Mouse (Mus musculus) lung, adult 18-20 months (tissue): ENCODE data around the gene Clic6.
"Not testable (repeated sequence)": the region's sequence is repeated elsewhere in the genome, so short reads cannot be mapped to it uniquely, and the experiment has no call there.

Experiments used
- DNase-seq, 2 experiments: peaks; one replicate each; pipeline ENCODE4 v3.0.0; 2022; ENCODE audit warnings: mixed read lengths in 2 of 2

Clic6 gene

GRCm38 (mm10) chr16:92472898-92473297 lies 12.6 kb upstream of the Clic6 start:
- no peak for DNase-seq

GRCm38 (mm10) chr16:92475093-92475860 lies 10.3 kb upstream of the Clic6 start:
- DNase-seq = peak; percentile 48 to 67

- DNase-seq = peak; percentile 63 to 64
Observed at GRCm38 (mm10) chr16:92478561-92479150, 6.9 kb upstream of the Clic6 start.

GRCm38 (mm10) chr16:92487086-92487485 lies 1.6 kb downstream of the Clic6 start:
- DNase-seq = no peak

GRCm38 (mm10) chr16:92487489-92487888 lies 2.0 kb downstream of the Clic6 start:
- DNase-seq = peak in 1 of 2 experiments; percentile 53

- DNase-seq = no peak
Observed at GRCm38 (mm10) chr16:92488456-92488855, 2.9 kb downstream of the Clic6 start.

GRCm38 (mm10) chr16:92489356-92489755 lies 3.8 kb downstream of the Clic6 start:
- DNase-seq = no peak

- DNase-seq = peak; percentile 23 to 40
Observed at GRCm38 (mm10) chr16:92497851-92498588, 12.5 kb downstream of the Clic6 start.

- peak; percentile 24 to 45 for DNase-seq
Observed at GRCm38 (mm10) chr16:92498589-92498981, 13.0 kb downstream of the Clic6 start.

- DNase-seq = no peak
Observed at GRCm38 (mm10) chr16:92499324-92499723, 13.8 kb downstream of the Clic6 start.

- no peak for DNase-seq
Observed at GRCm38 (mm10) chr16:92500534-92500933, 15.0 kb downstream of the Clic6 start.

- DNase-seq = peak in 1 of 2 experiments; percentile 24
Observed at GRCm38 (mm10) chr16:92503105-92503504, 17.6 kb downstream of the Clic6 start.

GRCm38 (mm10) chr16:92507573-92507972 lies 22.0 kb downstream of the Clic6 start:
- DNase-seq = no peak

- peak in 1 of 2 experiments; percentile 30 for DNase-seq
Observed at GRCm38 (mm10) chr16:92510835-92511772, 25.6 kb downstream of the Clic6 start.

- peak in 1 of 2 experiments; percentile 42 for DNase-seq
Observed at GRCm38 (mm10) chr16:92511773-92512391, 26.3 kb downstream of the Clic6 start.

GRCm38 (mm10) chr16:92514896-92515295 lies 29.4 kb downstream of the Clic6 start:
- not testable (repeated sequence) for DNase-seq

- DNase-seq = peak in 1 of 2 experiments; percentile 35
Observed at GRCm38 (mm10) chr16:92516139-92516538, 30.6 kb downstream of the Clic6 start.

- DNase-seq = peak; percentile 27 to 61
Observed at GRCm38 (mm10) chr16:92518718-92519117, 33.2 kb downstream of the Clic6 start.

GRCm38 (mm10) chr16:92519820-92520492 lies 34.4 kb downstream of the Clic6 start:
- peak; percentile 28 to 58 for DNase-seq

- peak; percentile 34 to 75 for DNase-seq
Observed at GRCm38 (mm10) chr16:92523351-92523750, 37.8 kb downstream of the Clic6 start.

- DNase-seq = no peak
Observed at GRCm38 (mm10) chr16:92524651-92525050, 39.1 kb downstream of the Clic6 start.
